Mouse (Mus musculus) cerebellum, adult 2 months (tissue): ENCODE results near the gene Cplx3.

ENCODE experiments used
- CTCF ChIP-seq: fragments of 200-500 bp; IDR thresholded peaks from 2 replicates; pipeline ENCODE4 v1.5.1; 2011; ENCODE audit warnings: low read depth, mild to moderate bottlenecking, control low read depth, low read length, moderate library complexity, borderline replicate concordance; ENCODE audit not compliant: insufficient read depth
- POLR2A ChIP-seq: fragments of 200-500 bp; IDR thresholded peaks from 2 replicates; pipeline ENCODE4 v1.6.1; 2011; ENCODE audit warnings: low read length, control low read depth, borderline replicate concordance; ENCODE audit not compliant: insufficient read depth

GRCm38 (mm10) chr9:57641022-57641421 lies 34.9 kb upstream of the Cplx3 start:
- TF ChIP-seq CTCF = no peak
- TF ChIP-seq POLR2A = no peak
